Mouse (Mus musculus) effector memory CD4-positive, alpha-beta T cell, adult 7 months (primary cell): ENCODE data around the gene Slitrk5. TPM values are rescaled to one million over a fixed set of nuclear protein-coding genes. Genes with fewer than 3 reads are reported as not detected.

Experiments used
- polyA plus RNA-seq: library from polyadenylated mRNA; unstranded; fragments of 100-300 nt; shearing (Covaris generic); gene quantifications from one replicate; pipeline ENCODE4 v1.2.1, GENCODE M21; 2017

Slitrk5 gene
- polyA plus RNA-seq: 0.13 TPM

GRCm38 (mm10) chr14:111674664-111675147 lies at the start of gene Slitrk5:
Gene Slitrk5, plus strand, starts transcription at chr14:111675097.

